8 mouse cellular contexts compared by ENCODE assay signal in genomic region chr14:76152162-76153002, GRCm38 (mm10). TPM values are rescaled to one million over a fixed set of nuclear protein-coding genes. Genes with fewer than 3 reads are reported as not detected.
A peak's percentile ranks its signal among the peaks of the same experiment; 100 is the strongest.
DNase-seq lines count a peak whose midpoint lies in the region; ATAC-seq and TF ChIP-seq lines count a peak whose summit lies in the region.

No protein-coding gene starts in this region.

- H3K4me1 ChIP-seq in embryonic facial prominence, embryonic 13.5 days: peaks cover 27% of the 10 kb centered on the region
- peaks cover 6% of the 10 kb centered on the region; the same call in 1 of the 2 replicates for H3K4me1 ChIP-seq in kidney, adult 2 months (ENCODE audit: control insufficient read depth, insufficient read depth, low read length)
- H3K4me1 ChIP-seq in limb, embryonic 12.5 days (replicated peaks): 0 out of 2 replicates have a peak, but pooled peaks cover 12% of the 10 kb centered on the region
- H3K4me1 ChIP-seq in midbrain, embryonic 15.5 days: peaks cover 16% of the 10 kb centered on the region
- no peaks in the 10 kb centered on the region for H3K4me1 ChIP-seq in spleen, adult 2 months (ENCODE audit: control insufficient read depth, insufficient read depth, insufficient read length)

- peak; percentile 79 for TF ChIP-seq POLR2A in kidney, adult 2 months (IDR thresholded peaks at IDR 0.05; ENCODE audit: low read depth, low read length)
- TF ChIP-seq POLR2A in spleen, adult 2 months (IDR thresholded peaks at IDR 0.05; ENCODE audit: low read depth, low read length): peak; percentile 37; the same call in 1 of the 2 replicates

- TF ChIP-seq CTCF in kidney, adult 2 months (conservative IDR thresholded peaks at IDR 0.05; ENCODE audit: insufficient read depth, insufficient read length, low read depth, low read length): peak; percentile 56
- no peak for TF ChIP-seq CTCF in spleen, adult 2 months (IDR thresholded peaks at IDR 0.05; ENCODE audit: extremely low read depth, insufficient read depth, insufficient read length, insufficient replicate concordance)

- peak overlapping the region; percentile 72 for H3K4me3 ChIP-seq in embryonic facial prominence, embryonic 13.5 days
- H3K4me3 ChIP-seq in kidney, adult 2 months (ENCODE audit: insufficient read depth, low read depth, low read length): peak overlapping the region; percentile 89
- H3K4me3 ChIP-seq in limb, embryonic 12.5 days (replicated peaks): peak overlapping the region; percentile 62
- H3K4me3 ChIP-seq in midbrain, embryonic 15.5 days: peak overlapping the region; percentile 67
- H3K4me3 ChIP-seq in spleen, adult 2 months (ENCODE audit: extremely low read depth, insufficient read depth, insufficient read length): peak overlapping the region; percentile 80

- no peaks in the 10 kb centered on the region for H3K36me3 ChIP-seq in embryonic facial prominence, embryonic 13.5 days
- no peaks in the 10 kb centered on the region for H3K36me3 ChIP-seq in kidney, adult 2 months (ENCODE audit: control insufficient read depth, insufficient read depth, low read length)
- H3K36me3 ChIP-seq in limb, embryonic 12.5 days: no peaks in the 10 kb centered on the region
- H3K36me3 ChIP-seq in midbrain, embryonic 15.5 days (replicated peaks): no peaks in the 10 kb centered on the region
- no peaks in the 10 kb centered on the region for H3K36me3 ChIP-seq in spleen, adult 2 months (ENCODE audit: control insufficient read depth, insufficient read depth, low read length)

- H3K27ac ChIP-seq in embryonic facial prominence, embryonic 13.5 days: peak overlapping the region; percentile 99
- H3K27ac ChIP-seq in kidney, adult 2 months (ENCODE audit: insufficient read depth, low read depth, low read length): peak overlapping the region; percentile 90
- peak overlapping the region; percentile 97 for H3K27ac ChIP-seq in limb, embryonic 12.5 days
- peak overlapping the region; percentile 95 for H3K27ac ChIP-seq in midbrain, embryonic 15.5 days
- peak overlapping the region; percentile 76 for H3K27ac ChIP-seq in spleen, adult 2 months (ENCODE audit: insufficient read depth, low read length)

- peak overlapping the region; percentile 92 for H3K9ac ChIP-seq in embryonic facial prominence, embryonic 13.5 days
- peak overlapping the region; percentile 88 for H3K9ac ChIP-seq in limb, embryonic 12.5 days (replicated peaks)
- peak overlapping the region; percentile 81 for H3K9ac ChIP-seq in midbrain, embryonic 15.5 days

- no peaks in the 10 kb centered on the region for H3K27me3 ChIP-seq in embryonic facial prominence, embryonic 13.5 days
- no peaks in the 10 kb centered on the region for H3K27me3 ChIP-seq in kidney, adult 2 months (replicated peaks; ENCODE audit: control insufficient read depth, insufficient read depth, low read length)
- no peaks in the 10 kb centered on the region for H3K27me3 ChIP-seq in limb, embryonic 12.5 days
- H3K27me3 ChIP-seq in midbrain, embryonic 15.5 days (replicated peaks): no peaks in the 10 kb centered on the region
- no peaks in the 10 kb centered on the region for H3K27me3 ChIP-seq in spleen, adult 2 months (ENCODE audit: control insufficient read depth, insufficient read depth, low read length)

- H3K9me3 ChIP-seq in embryonic facial prominence, embryonic 13.5 days: no peaks in the 10 kb centered on the region
- H3K9me3 ChIP-seq in limb, embryonic 12.5 days: no peaks in the 10 kb centered on the region
- no peaks in the 10 kb centered on the region for H3K9me3 ChIP-seq in midbrain, embryonic 15.5 days

- WGBS in embryonic facial prominence, embryonic 13.5 days: under 1% methylated on average over 41 of the region's 41 CpGs
- under 1% methylated on average over 41 of the region's 41 CpGs for WGBS in kidney, adult 2 months
- under 1% methylated on average over 41 of the region's 41 CpGs for WGBS in limb, embryonic 12.5 days
- under 1% methylated on average over 41 of the region's 41 CpGs for WGBS in midbrain, embryonic 15.5 days
- WGBS in spleen, adult 2 months: under 1% methylated on average over 41 of the region's 41 CpGs

- ATAC-seq in embryonic facial prominence, embryonic 13.5 days (ENCODE audit: insufficient number of reproducible peaks, insufficient read depth, low FRiP score, low TSS enrichment, low read depth): peak; percentile 83
- peak; percentile 93 for ATAC-seq in limb, embryonic 12.5 days (ENCODE audit: insufficient number of reproducible peaks, insufficient read depth, low FRiP score, low TSS enrichment, low read depth)
- ATAC-seq in midbrain, embryonic 15.5 days (replicated peaks): peak; percentile 95

- peak overlapping the region; percentile 67 for H3K4me2 ChIP-seq in embryonic facial prominence, embryonic 13.5 days
- peak overlapping the region; percentile 63 for H3K4me2 ChIP-seq in limb, embryonic 12.5 days
- H3K4me2 ChIP-seq in midbrain, embryonic 15.5 days: peak overlapping the region; percentile 66

- peak; percentile 83 for DNase-seq in 3134 (ENCODE audit: extremely low read depth, insufficient read length, low spot score)
- peak; percentile 92 to 93 for DNase-seq in adrenal gland, postnatal 36 days
- peak; percentile 95 to 99 for DNase-seq in heart, adult 18-20 months
- peak; percentile 97 for DNase-seq in kidney, adult 2 months
- DNase-seq in spleen, adult 2 months (ENCODE audit: low read depth in 1 of 2, low spot score in 2 of 2): peak; percentile 85 to 87

RNA-seq across cellular contexts. Expression of gene Nufip1, which starts 41.7 kb away (rescaled TPM):
- total RNA-seq in adrenal gland, postnatal 36 days (2021): 1 to 10 TPM; 7.5 to 8.5 TPM
- 16.7 and 18.0 TPM in 2 replicates for polyA plus RNA-seq in embryonic facial prominence, embryonic 13.5 days (2015; fragmentation: Nextera tagmentation; extraction: Ambion mirVana)
- total RNA-seq in heart, adult 18-20 months (2021): 1 to 10 TPM; 3.3 to 3.7 TPM
- 1.8 and 2.6 TPM in 2 replicates for polyA plus RNA-seq in kidney, adult 2 months (2012; rRNA removed)
- 19.4 and 19.9 TPM in 2 replicates for polyA plus RNA-seq in limb, embryonic 12.5 days (2016; fragmentation: Nextera tagmentation; extraction: Ambion mirVana)
- polyA plus RNA-seq in midbrain, embryonic 15.5 days (2015; fragmentation: Nextera tagmentation; extraction: Ambion mirVana): 12.8 and 13.2 TPM in 2 replicates
- polyA plus RNA-seq in spleen, adult 2 months (2012; rRNA removed): 2.6 and 4.1 TPM in 2 replicates

RNA-seq across cellular contexts. Expression of gene Gpalpp1, which starts 41.8 kb away (rescaled TPM):
- total RNA-seq in adrenal gland, postnatal 36 days (2021): 10 to 100 TPM; 19.8 to 22.8 TPM
- 12.7 and 14.0 TPM in 2 replicates for polyA plus RNA-seq in embryonic facial prominence, embryonic 13.5 days (2015; fragmentation: Nextera tagmentation; extraction: Ambion mirVana)
- total RNA-seq in heart, adult 18-20 months (2021): 10 to 100 TPM; 10.3 to 11.5 TPM
- 4.1 and 5.5 TPM in 2 replicates for polyA plus RNA-seq in kidney, adult 2 months (2012; rRNA removed)
- 13.2 and 16.2 TPM in 2 replicates for polyA plus RNA-seq in limb, embryonic 12.5 days (2016; fragmentation: Nextera tagmentation; extraction: Ambion mirVana)
- 13.9 TPM in 2 replicates for polyA plus RNA-seq in midbrain, embryonic 15.5 days (2015; fragmentation: Nextera tagmentation; extraction: Ambion mirVana)
- 2.6 and 2.7 TPM in 2 replicates for polyA plus RNA-seq in spleen, adult 2 months (2012; rRNA removed)

Comparison
In these comparisons a context has a peak if more than half of its experiments do, and no peak if none do; other contexts are left out.
1. Peak in every context shown above with its lines: DNase-seq, ATAC-seq, H3K4me3 ChIP-seq and H3K27ac ChIP-seq.